Mouse (Mus musculus): ENCODE measurements around the gene Cep97. TPM values are rescaled to one million over a fixed set of nuclear protein-coding genes. Genes with fewer than 3 reads are reported as not detected.

Gene Cep97
- 61.5 TPM for total RNA-seq (2023)

DNA sequence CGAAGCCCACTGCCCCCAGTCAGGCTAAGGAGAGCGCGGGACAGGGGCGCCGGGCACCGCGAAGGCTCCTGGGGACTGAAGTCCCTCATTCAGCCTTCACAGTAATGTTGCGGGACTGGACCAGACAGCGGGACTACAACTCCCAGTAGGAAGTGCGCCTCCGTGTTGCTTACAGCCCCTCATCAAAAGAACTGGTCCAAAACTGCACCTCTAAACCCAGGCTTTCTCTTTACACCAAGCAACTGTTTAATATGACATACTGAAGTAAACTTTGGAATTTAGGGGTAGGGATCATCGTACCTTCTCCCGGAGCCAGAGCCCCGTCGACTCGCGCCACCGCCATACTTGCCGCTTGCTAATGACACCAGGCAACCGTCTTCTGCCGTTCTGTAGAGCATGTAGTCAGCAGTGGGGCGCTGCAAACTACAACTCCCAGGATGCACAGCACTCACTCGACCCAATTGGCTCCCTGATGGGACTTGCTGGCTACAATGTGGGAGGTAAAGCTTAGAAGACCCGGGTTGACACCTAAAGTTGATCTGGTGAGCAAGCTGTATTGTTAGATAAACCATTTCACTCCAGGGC is at the start of gene Cep97:
Gene Cep97 (minus strand): TSS at position 403 of the 585 bp plus-strand sequence.

GRCm38 (mm10) chr16:55973431-55974255 is 39.0 kb upstream of the Cep97 start, which contains the start of gene Zbtb11:
Zbtb11 (plus strand) TSS chr16:55973883.

DNA sequence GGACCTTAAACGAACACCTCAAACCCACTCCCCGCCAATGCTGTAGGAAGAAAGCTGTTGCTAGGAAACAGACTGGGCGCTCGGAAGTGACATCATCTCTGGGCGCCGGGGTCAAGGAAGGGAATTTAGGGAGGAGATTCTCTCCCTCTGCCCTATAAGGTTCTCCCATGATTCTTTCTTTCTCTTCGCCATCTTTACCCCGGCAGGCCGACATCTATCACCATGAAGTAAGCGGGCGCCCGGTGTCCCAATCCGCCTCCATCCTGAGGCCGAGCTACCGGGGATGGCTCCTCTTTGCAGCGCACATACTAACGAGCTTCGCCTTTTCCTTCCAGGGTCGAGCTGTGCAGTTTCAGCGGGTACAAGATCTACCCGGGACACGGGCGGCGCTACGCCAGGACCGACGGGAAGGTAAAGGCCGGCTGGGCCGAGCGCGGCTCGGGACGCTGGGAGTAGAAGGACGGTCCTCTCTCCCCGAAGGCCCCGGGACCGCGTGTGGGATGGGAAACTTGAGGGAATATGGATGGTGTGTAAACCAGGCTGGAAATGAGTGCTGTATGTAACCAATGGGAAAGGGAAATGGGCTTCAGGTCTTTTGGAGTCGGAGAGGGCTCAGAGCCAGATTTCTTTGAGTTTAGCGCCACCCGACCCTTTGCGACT is 31.7 kb upstream of the Cep97 start, which contains the start of gene Rpl24:
Gene Rpl24 (plus strand): TSS at position 64 of the 660 bp plus-strand sequence.

GRCm38 (mm10) chr16:55894893-55895650 is 39.6 kb downstream of the Cep97 start, which contains the start of gene Nxpe3:
Nxpe3 (minus strand) TSS chr16:55895285.

Other genes starting within 250 kb of the Cep97 start
- 87.6 TPM for gene Nfkbiz, start 96.0 kb downstream of the Cep97 start, total RNA-seq (2023)
- 9.1 TPM for gene Nxpe3, start 39.6 kb downstream of the Cep97 start, total RNA-seq (2023)
- 1,040 TPM for gene Rpl24, start 31.4 kb upstream of the Cep97 start, total RNA-seq (2023)
- 45.5 TPM for gene Zbtb11, start 39.0 kb upstream of the Cep97 start, total RNA-seq (2023)
- 95.4 TPM for gene Pcnp, start 94.9 kb upstream of the Cep97 start, total RNA-seq (2023)
- 14.1 TPM for gene Trmt10c, start 103.0 kb upstream of the Cep97 start, total RNA-seq (2023)
- 81.0 TPM for gene Senp7, start 113.5 kb upstream of the Cep97 start, total RNA-seq (2023)